Mouse (Mus musculus): Measurements from ENCODE around the gene Abhd12b. TPM values are rescaled to one million over a fixed set of nuclear protein-coding genes. Genes with fewer than 3 reads are reported as not detected.
"Not testable (repeated sequence)": the region's sequence is repeated elsewhere in the genome, so short reads cannot be mapped to it uniquely, and the experiment has no call there.

Abhd12b gene
- total RNA-seq, 2 experiments from 2014 or later, result not detected

DNA sequence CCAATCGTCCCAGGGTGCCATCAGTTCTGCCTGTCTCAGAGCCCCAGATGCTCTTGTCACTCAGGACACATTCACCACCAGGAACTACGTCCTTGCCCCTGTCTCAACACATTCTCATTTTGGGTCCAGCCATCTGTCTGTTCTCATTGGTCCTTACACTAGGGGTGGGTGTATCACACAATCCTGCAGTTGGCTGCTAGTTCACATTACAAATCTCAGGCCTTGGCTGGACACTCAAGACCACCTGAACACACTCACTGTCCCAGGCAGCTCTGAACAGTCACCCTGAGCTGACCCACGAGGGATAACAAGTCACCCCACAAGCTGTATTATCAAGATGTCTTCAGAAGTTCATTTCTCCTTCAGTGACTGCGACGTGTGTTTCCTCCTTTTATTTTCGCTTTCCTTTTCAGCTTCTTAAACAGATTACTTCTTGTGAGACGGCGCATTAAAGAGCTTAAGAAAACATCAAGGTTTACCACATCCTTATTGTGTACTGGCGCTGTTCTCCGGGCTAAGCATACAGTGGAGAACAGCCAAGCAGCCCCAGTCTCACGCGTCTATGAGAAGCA is 17.7 kb upstream of the Abhd12b start:
- intact Hi-C loops (cut with DNase I), result no loop called here
- no peak for DNase-seq (ENCODE audit: low spot score in 2 of 2)

DNA sequence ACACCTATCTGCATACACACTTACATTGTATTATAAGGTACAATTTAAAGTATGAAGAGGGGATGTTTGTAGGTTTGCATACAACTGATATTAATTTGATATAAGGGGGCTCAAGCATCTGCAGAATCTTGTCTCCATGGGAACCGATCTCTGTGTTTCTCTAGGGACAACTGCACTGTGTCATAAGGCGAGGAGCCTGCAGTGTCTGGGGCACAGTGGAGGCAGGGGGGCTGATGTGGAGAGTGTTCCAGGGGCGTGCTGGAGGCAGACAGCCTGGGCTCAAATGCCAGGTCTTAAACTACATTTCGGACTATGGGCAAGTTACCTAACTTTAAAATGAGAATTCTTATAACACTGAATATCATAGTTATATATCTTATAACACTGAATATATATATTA is 16.8 kb upstream of the Abhd12b start:
- no peak for DNase-seq (ENCODE audit: low spot score in 2 of 2)
- intact Hi-C loops (cut with DNase I), result no loop called here

DNA sequence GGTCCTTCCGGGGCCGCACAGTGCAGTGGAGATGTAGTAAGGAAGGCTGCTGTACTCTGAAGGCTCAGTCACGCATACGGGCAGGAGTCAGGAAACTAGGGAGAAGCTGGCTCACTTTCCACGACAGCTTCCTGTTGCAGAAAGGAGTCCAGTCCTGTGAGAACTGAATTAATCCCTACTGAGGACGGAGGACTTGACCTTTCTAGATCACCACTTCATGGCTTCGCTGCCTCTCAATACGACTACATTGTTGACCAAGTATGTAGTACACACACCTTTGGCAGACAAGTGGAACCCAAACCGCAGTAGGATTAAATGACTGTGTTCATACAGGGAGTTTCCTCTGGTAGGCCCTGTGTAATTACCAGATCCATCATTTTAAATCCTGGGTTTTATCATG is 16.3 kb upstream of the Abhd12b start:
- intact Hi-C loops (cut with DNase I), result no loop called here
- DNase-seq (ENCODE audit: low spot score in 2 of 2), result no peak

DNA sequence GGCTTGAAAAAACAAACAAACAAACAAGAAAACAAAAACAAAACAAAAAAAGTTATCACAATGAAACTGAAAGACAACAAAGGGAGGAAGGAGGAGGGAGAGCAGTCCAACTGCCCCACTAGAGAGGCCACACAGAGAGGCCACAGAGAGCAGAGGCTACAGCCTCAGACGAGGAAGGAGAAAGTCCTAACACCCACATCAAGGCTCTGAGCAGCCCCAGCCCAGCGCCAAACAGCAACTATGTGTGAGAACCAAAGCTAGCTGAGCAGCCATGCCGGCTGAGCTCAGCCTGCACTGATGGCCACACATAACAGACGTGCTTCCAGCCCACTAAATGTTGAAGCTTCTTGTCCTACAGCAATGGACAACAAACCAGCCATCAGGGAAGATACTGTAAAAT is 14.1 kb upstream of the Abhd12b start:
- intact Hi-C loops (cut with DNase I), result no loop called here
- no peak for DNase-seq (ENCODE audit: low spot score in 2 of 2)

DNA sequence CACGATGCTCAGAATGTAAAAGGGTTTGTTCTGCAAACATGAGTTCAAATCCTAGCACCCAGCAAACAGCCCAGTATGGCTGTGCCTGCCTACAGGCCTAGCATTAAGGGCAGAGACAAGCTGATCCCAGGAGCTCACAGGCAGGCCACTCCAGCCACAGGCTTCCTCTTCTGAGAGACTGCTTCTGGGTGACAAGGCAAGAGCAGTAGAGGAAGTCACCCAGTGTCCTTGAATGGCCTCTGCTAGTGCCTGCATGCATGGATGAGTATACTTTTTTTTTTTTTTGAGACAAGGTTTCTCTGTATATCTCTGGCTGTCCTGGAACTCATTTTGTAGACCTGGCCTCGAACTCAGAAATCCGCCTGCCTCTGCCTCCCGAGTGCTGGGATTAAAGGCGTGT is 13.4 kb upstream of the Abhd12b start:
- intact Hi-C loops (cut with DNase I), result no loop called here
- DNase-seq (ENCODE audit: low spot score in 2 of 2), result no peak

DNA sequence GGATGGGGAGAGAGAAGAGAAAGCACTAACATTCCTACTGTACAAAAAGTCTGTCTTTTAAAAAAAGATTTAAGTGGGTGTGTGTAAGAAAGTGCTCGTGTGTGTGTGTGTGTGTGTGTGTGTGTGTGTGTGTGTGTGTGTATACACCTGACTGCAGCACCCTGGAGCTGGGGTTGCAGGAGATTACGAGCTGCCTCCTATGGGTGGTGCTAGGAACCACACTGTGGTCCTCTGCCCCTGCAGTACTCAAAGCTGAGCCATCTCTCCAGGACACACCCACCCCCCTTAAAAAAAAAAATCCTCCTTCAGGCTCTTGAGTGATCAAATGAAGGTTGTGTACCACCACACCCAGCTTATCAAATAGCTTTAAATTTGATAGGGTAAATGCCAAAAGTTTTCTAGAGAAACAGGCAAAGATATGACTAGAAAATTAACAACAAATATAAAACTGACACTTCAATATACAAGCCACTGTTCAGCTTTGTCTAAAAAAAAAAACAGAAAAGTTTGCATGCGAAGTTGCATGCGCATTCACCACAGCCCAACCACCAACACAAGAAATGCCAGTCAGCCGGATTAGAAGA is 12.9 kb upstream of the Abhd12b start:
- DNase-seq (ENCODE audit: low spot score in 2 of 2), result no peak
- intact Hi-C loops (cut with DNase I), result no loop called here

DNA sequence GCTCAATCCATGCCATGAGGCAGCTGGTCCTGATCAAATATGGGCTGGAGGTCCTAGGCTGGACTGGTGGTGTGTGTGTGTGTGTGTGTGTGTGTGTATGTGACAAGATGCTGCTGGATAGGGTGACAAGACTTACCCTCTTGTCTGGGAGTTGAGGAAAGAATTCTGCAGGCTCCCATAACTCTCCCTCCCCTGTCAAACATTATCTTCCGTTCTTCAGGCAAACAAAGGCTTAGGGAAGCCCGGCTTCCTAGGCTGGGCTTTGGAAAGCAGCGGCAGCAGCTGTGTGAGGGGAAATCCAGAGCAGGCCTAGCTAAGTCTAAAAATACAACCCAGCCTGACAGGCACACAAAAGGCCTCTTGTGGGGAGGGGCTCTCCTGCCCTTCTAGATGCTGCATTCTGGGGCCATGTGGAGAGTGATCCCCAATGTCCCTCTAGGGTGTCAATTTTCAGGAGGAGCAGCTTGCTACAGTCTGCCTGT is 9.8 kb upstream of the Abhd12b start:
- intact Hi-C loops (cut with DNase I); DNase-seq (ENCODE audit: low spot score in 2 of 2): not testable (repeated sequence)

DNA sequence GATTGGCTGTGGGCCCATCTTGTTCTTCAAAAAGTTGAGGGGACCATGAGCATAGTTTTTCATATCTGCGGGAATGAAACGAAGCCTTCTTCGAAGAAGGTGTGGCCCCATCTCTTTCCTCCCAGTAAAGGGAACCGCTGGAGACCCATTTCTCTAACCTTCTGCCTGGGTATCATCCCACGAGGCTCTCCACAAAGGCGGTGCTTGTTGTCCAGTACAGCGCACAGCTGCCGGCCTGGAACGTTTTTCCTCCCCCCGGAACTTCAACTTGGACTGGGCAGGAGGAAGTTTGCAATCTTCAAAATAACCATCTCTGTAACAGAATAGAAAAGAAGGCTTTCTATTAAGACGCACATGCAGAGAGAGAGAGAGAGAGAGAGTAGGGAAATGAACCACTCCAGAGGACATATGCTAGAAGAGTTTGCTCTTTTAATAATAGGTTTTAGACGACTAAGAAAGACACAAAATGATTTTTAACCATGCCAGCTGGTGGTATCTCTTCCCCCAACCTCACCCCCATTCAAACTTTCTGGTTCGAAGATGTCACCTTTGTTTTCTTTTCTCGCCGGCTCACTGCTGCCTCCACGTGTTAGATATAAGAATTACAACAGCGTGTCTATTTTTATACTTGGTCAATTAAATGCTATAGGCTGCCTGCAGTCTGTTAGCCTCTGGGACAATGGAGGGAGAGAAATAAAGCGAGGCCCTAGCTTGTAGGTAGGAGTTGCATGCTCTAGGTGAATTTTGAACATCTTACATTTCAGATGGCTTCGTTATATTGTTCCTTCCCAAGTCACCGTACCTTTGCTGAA is 9.1 kb upstream of the Abhd12b start:
- peak; percentile 62 to 64 for DNase-seq (ENCODE audit: low spot score in 2 of 2)
- intact Hi-C loops (cut with DNase I), result loop anchor here (5.0 kb wide), 1 partner anchor 83 kb away; no protein-coding TSS in a partner anchor

DNA sequence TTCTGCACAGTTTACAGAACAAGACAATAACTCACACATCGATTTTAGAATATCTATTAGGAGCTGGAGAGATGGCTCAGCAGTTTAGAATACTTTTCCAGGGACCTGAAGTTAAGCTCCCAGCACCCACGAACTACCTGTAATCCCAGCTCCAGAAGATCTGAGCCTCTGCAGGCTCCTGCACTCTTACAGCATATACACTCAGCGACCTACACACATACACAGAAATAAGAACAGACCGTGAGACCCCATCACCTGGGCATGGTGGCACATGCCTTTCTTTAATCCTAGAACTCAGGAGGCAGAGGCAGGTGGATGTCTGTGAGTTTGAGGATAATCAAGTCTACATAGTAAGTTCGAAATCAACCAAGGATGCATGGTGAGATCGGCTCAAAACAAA is 8.4 kb upstream of the Abhd12b start:
- intact Hi-C loops (cut with DNase I), result loop anchor here (5.0 kb wide), 1 partner anchor 83 kb away; no protein-coding TSS in a partner anchor
- DNase-seq (ENCODE audit: low spot score in 2 of 2), result no peak

DNA sequence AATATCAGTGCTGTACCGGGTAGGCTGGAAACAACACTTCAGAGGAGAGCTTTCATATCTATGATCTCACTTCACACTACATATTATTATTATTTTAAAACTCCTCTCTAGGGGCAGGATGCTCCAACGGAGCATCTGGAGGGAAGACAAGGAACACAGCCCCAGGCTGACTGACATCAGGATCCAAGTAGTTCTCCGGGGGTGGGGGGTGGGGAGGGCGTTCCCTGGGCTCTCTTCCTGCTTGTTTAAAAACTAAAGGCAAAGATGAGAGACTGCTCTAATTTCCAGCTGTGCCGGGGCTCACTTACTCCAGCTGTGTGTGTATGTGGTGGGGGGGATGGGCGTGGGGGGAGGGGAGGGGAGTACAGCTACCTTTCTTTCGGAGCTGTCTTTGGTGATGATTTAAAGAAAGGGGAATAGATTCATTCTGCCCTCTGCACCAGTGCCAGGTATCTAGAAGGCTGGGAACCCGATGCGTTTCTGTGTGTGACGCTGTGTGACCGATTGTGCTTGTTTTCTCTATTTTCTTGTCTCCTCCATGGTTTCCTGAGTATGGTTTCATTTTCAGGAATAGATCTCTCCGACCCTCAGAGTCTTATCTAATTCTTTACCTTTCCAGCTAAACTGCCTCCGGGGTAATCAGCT is 5.8 kb upstream of the Abhd12b start:
- DNase-seq (ENCODE audit: low spot score in 2 of 2), result no peak
- intact Hi-C loops (cut with DNase I), result loop anchor here (5.0 kb wide), 1 partner anchor 86 kb away; no protein-coding TSS in a partner anchor

DNA sequence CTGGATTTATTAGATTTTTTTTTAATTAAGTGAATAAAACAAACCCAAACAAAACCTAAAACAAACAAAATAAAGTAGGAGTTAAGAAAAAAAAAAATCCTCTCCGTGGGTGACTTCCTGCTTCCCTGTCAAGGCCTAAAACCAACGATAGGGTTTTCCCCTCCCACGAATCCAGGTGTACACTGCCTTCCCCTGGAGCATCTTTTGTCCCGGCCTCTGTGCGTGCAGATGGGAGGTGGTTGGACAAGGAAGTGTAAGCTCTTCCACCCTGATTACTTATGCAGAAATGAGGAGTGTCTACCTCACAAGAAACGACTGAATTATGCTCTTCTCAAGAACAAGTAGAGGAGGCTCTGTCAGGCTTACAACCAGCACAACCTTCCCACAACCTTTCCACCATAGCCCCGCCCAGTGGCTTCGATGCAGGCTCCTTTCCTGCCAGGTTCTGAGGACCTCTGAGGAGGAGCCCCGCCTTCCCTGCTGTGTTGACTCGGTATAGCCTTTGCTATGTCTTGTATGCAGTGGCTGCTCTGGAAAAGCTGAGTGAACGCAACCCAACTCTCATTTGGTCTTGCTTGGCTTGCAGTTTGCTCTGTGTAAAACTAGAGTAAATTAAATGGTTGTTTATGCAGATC is 5.2 kb upstream of the Abhd12b start:
- DNase-seq (ENCODE audit: low spot score in 2 of 2), result no peak
- intact Hi-C loops (cut with DNase I), result loop anchor here (5.0 kb wide), 1 partner anchor 86 kb away; no protein-coding TSS in a partner anchor

DNA sequence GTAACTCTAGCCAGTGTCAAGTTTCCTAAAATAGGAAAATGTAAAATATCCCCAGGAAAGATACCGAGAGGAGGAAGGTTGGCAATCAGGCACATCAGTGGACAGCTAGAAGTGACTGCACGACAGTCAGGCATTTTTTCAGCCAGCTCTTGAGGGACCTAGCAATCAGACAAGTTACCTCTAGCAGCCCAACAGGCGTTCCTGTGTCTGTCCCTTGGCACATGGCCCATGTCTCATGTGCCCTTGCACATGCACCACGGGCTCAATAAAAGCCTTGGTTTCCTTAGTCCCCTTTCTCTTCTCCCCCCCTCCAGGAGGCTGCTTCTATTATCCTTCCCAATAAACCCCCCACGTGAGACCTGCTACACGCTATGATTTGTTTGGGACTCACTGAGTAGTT is 2.3 kb downstream of the Abhd12b start:
- DNase-seq (ENCODE audit: low spot score in 2 of 2), result no peak

DNA sequence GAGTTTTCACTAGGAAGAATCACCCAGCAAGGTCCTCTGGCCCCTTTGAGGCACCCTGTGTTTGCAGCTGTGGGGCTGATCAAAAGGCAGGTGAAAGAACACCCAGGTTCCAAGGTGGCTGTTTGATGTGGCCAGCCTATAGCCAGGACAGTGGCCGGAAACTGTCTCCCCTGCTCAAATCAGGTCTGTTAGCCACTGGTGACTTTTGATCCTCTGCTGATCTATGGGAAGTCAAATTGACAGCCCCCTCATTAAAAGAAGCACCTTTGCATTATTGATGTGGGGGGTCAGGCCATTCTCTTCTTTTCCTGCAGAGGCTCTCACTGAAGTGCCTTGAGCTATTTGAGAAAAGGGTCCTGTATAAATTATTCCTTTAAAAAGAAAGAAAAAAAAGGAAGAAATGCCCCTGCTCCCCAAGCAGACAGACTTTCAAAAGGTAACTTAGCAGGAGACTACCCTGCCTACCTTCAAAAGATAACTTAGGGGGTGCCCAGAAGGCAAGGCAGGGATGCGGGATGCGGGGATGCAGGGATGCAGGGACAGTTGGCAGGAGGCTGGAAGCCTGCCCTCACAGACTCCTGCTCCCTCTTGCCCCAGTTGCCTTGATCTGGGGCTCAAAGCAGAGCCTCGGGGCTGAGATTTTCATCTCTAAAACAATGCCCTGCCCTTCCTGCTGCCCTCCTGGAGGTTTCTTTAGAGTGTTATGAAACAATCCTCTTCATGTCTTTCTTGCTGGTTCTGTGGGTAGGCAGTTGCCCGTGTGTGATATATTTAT is 3.5 kb downstream of the Abhd12b start:
- DNase-seq (ENCODE audit: low spot score in 2 of 2), result peak in 1 of 2 experiments; percentile 22
- intact Hi-C loops (cut with DNase I), result no loop called here

More for the DNA sequence above, 2.3 kb downstream of the Abhd12b start:
- intact Hi-C loops (cut with DNase I), result no loop called here

DNA sequence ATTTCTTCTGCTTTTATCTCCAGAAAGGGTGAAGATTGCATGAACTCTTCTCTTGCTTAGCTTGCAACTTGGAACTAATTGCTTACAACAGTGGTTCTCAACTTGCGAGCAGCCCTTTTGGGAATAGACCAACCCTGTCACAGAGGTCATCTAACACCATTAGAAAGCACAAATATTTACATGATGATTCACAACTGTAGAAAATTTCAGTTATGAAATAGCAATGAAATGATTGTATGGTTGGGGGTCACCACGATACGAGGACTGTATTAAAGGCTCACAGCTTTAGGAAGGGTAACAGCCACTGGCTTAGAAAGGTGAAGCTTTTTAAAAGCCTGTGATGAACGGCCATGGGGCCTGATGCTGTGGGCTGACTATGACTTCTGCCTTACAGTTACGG is 7.1 kb downstream of the Abhd12b start:
- intact Hi-C loops (cut with DNase I), result no loop called here
- no peak for DNase-seq (ENCODE audit: low spot score in 2 of 2)

DNA sequence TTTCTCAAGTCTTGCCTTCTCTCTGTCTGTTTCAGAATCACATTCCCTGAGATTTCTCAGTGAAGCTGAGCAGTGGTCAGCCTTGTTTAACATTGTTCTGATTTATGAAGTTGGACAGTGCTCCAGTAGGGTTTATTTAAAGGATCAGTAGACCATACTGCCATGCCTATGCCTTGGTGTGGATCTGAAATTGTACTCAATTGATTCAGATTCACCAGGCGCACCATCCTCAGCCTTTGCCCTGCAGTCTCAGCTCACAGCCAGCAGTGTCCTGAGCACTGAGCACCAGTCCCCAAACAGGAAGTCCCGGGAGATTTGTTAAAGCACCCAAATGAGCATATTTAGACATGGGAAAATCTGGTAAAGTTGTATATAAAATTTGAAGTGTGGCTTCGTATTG is 10.8 kb downstream of the Abhd12b start:
- intact Hi-C loops (cut with DNase I), result no loop called here
- DNase-seq (ENCODE audit: low spot score in 2 of 2), result no peak

DNA sequence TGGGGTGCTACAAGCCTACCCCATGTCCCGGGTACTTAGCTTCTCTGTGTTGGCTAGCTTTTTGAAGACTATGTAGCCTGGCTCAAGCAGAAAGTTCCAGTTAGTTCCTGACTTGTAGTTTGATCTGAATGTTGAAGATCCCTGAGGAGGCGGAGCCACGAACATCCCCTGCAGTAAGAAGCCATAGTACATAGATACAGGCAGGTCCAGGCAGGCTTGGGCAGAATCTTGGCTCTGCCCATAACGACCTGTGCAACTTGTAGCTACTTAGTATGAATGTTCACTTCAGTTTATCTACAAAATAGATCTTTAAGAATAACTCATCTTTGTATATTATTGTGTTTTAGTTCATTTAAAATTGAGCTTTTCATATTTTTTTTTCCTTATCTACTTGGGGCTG is 14.0 kb downstream of the Abhd12b start:
- no peak for DNase-seq (ENCODE audit: low spot score in 2 of 2)
- intact Hi-C loops (cut with DNase I), result no loop called here

DNA sequence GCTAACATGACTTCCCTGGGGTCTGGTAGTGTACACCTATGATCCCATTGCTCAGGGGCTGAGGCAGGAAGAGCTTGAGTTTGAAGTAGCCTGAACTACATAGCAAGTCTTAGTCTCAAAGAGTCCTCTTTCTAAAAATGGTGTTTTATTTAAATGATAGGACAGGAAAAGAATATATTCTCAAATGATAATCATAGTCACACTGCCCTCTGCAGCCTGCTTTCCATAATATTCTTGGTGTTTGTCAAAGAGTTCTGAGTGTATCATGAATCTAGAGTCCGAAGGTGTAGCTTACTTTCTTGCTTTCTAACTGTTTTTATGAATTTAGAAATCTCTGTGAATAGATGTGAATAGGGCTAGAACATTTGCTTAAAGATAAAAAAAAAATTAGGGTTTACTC is 16.0 kb downstream of the Abhd12b start:
- intact Hi-C loops (cut with DNase I), result no loop called here
- peak in 1 of 2 experiments; percentile 46 for DNase-seq (ENCODE audit: low spot score in 2 of 2)

DNA sequence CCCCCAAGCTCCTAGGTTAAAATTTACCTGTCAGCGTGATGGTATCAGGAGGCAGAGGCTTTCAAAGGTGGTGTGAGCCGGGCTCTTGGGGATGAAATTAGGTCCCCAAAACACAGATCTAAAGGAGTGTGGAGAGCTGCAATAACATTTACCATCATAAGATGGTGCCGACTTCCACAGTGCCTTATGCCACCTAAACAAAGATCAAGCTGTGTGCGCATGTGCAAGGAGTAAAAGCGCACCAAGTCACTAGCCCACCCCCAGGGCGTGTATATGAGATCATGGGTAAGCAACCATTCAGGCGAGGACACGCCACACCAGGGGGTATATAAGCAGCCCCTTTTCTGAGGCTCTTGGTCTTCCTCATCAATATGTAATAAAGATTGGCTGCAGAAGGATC is 29.6 kb downstream of the Abhd12b start:
- DNase-seq (ENCODE audit: low spot score in 2 of 2); intact Hi-C loops (cut with DNase I): not testable (repeated sequence)

DNA sequence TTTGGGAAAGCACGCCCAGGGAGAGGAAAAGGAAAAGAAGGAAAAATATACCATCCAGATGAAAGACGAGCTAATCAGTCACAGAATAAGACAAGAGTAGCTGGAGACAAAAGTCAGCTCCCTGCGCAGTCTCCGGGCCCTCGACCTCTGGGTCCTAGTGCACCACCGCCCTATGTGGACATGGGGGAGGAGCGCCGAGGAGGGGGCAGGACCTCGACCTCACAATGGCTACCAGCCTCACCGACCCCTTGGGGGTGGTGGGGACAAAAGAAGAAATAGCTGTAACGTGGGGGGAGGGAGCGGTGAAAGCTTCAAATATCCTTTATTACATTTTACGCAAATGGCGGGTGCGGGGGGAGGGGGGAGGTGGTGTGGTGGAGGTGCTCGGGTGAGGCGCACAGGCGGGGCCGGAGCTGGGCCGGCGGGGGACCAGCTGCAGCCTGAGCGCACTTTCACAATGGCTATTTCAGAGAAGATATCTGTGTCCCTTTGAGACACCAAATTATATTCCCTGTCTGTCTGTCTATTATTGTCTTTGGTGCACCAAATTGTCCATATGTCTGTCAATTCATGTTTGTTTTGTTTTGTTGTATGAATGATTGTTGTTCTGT is 30.3 kb downstream of the Abhd12b start:
- no peak for DNase-seq (ENCODE audit: low spot score in 2 of 2)
- intact Hi-C loops (cut with DNase I), result no loop called here
